Mouse (Mus musculus) stomach, embryonic 16.5 days (tissue): ENCODE measurements around the gene Tlcd2. TPM values are rescaled to one million over a fixed set of nuclear protein-coding genes. Genes with fewer than 3 reads are reported as not detected.

Experiments used
- ATAC-seq: fragments of 200-750 bp; cut with Nextera tagmentation; 2 replicates; pipeline ENCODE4 v1.8.0; 2017; ENCODE audit warnings: moderate number of reproducible peaks, moderate TSS enrichment; ENCODE audit not compliant: insufficient read depth, low FRiP score
- H3K27ac ChIP-seq: fragments of 300-500 bp; sonication (generic); 2 replicates; pipeline ENCODE4 v1.5.1; 2014; ENCODE audit warnings: low read length
- H3K27me3 ChIP-seq: fragments of 300-500 bp; sonication (generic); 2 replicates; pipeline ENCODE4 v1.6.1; 2014; ENCODE audit warnings: low read length, control low read depth, mixed read lengths; ENCODE audit not compliant: control insufficient read depth, insufficient read depth
- H3K36me3 ChIP-seq: fragments of 300-500 bp; sonication (generic); 2 replicates; pipeline ENCODE4 v1.6.1; 2014; ENCODE audit warnings: low read length; ENCODE audit not compliant: control insufficient read depth, insufficient read depth
- H3K4me1 ChIP-seq: fragments of 300-500 bp; sonication (generic); 2 replicates; pipeline ENCODE4 v1.6.1; 2014; ENCODE audit warnings: low read length, control low read depth, mixed read lengths; ENCODE audit not compliant: control insufficient read depth, insufficient read depth
- H3K4me2 ChIP-seq: fragments of 300-500 bp; sonication (generic); 2 replicates; pipeline ENCODE4 v1.6.1; 2014; ENCODE audit warnings: low read depth, low read length, mixed read lengths
- H3K4me3 ChIP-seq: fragments of 300-500 bp; sonication (generic); replicated peaks from 2 replicates; pipeline ENCODE4 v1.5.1; 2014; ENCODE audit warnings: mild to moderate bottlenecking, low read length
- H3K9ac ChIP-seq: fragments of 300-500 bp; sonication (generic); 2 replicates; pipeline ENCODE4 v1.6.1; 2014; ENCODE audit warnings: low read length
- H3K9me3 ChIP-seq: fragments of 300-500 bp; sonication (generic); replicated peaks from 2 replicates; pipeline ENCODE4 v1.6.1; 2016; ENCODE audit warnings: low read length, control low read depth; ENCODE audit not compliant: control insufficient read depth
- WGBS: fragments of 180-500 bp; shearing (Covaris S2); extraction: QIAGEN DNeasy Blood & Tissue Kit; methylation state at CpG from one replicate; pipeline ENCODE4 v1.1.7; 2014; 5-methylcytosine and 5-hydroxymethylcytosine counted together
- polyA plus RNA-seq: library from polyadenylated mRNA; unstranded; fragments of >200 nt; fragmentation: Nextera tagmentation; extraction: Ambion mirVana; gene quantifications from 2 replicates; pipeline ENCODE4 v1.2.1, GENCODE M21; 2015

The Tlcd2 gene
- polyA plus RNA-seq, 1 experiment from 2014 or later: 22.7 TPM

DNA sequence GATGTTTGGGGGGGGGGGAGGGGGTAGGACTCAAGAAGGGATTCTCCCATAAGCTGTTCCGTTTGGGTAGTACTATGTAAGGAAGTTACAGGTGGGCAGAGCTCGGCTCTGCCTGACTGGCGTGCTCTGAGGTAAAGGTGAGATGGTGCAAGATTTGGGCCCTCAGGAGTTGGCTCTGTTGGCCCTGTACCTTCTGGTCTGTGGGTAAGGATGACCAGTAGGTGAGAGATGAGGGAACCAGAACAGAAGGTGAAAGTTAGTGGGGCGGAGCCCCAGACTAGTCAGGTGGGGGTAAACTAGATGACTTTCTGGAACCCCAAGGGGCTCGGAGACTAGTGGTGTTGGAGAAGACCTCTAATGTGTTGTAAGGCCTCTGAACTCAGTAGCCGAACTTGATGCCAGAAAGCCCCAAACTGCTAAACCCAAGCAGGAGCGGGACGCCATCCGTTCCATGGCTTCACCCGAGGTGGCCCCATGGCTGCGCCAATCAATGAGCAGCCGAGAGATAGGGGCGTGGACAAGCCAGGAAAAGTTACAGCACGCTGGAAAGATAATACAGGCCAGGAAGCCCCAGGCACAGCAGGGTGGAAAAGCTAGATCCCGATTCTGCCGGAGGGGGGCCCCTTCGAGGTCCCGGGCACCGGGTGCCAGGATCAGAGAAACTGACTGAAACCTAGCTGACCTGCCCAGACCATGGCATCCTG is 6.1 kb downstream of the Tlcd2 start:
- H3K9ac ChIP-seq: peak overlapping the region; percentile 82
- peaks cover 20% of the 10 kb centered on the region for H3K4me1 ChIP-seq
- 0 out of 2 replicates have a peak, but pooled peaks cover 5% of the 10 kb centered on the region for H3K36me3 ChIP-seq
- H3K27me3 ChIP-seq: no peaks in the 10 kb centered on the region
- H3K27ac ChIP-seq: peak overlapping the region; percentile 17; the same call in 1 of the 2 replicates
- 17% methylated on average over 19 of the region's 19 CpGs for WGBS
- peak; percentile 77 for ATAC-seq
- H3K4me3 ChIP-seq: peak overlapping the region; percentile 59
- H3K4me2 ChIP-seq: peak overlapping the region; percentile 87
- no peaks in the 10 kb centered on the region for H3K9me3 ChIP-seq

DNA sequence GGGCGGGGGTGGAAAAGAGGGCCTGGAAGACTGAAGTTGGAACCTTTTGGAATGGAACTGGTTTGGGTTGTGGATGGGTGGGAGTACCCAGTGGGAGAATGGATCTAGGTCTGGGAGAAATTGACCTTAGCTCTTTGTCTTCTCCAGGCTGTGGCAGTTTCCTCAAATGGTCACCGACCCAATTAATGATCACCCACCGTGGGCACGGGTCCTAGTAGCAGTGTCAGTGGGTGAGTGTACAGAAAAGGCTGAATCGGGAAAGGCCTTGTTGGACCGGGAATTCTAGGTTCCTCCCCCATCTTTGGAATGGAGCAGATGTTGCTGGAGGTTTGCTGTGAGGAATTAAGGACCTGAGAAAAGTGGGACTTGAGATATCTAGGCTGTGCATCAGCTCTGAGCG is 6.9 kb downstream of the Tlcd2 start:
- ATAC-seq: no peak
- H3K27ac ChIP-seq: peak overlapping the region; percentile 17; the same call in 1 of the 2 replicates

GRCm38 (mm10) chr11:75469261-75469660 is 7.7 kb downstream of the Tlcd2 start:
- no peaks in the 10 kb centered on the region for H3K9me3 ChIP-seq
- 93% methylated on average over 4 of the region's 4 CpGs for WGBS
- no peaks in the 10 kb centered on the region for H3K27me3 ChIP-seq
- H3K9ac ChIP-seq: no peak overlapping the region
- ATAC-seq: no peak
- 0 out of 2 replicates have a peak, but pooled peaks cover 5% of the 10 kb centered on the region for H3K36me3 ChIP-seq
- no peak overlapping the region for H3K27ac ChIP-seq
- no peak overlapping the region for H3K4me2 ChIP-seq
- peaks cover 8% of the 10 kb centered on the region for H3K4me1 ChIP-seq
- H3K4me3 ChIP-seq: no peak overlapping the region

More for the DNA sequence above, 6.9 kb downstream of the Tlcd2 start:
- Histone ChIP-seq H3K36me3 (0 out of 2 replicates have a peak, but pooled peaks cover 5% of the 10 kb centered on the region), H3K27me3 (no peaks in the 10 kb centered on the region), H3K4me2 (peak overlapping the region; percentile 87), H3K4me3 (peak overlapping the region; percentile 59), H3K9me3 (no peaks in the 10 kb centered on the region), H3K9ac (peak overlapping the region; percentile 82), H3K4me1 (peaks cover 13% of the 10 kb centered on the region)
- 56% methylated on average over 7 of the region's 7 CpGs for WGBS

DNA sequence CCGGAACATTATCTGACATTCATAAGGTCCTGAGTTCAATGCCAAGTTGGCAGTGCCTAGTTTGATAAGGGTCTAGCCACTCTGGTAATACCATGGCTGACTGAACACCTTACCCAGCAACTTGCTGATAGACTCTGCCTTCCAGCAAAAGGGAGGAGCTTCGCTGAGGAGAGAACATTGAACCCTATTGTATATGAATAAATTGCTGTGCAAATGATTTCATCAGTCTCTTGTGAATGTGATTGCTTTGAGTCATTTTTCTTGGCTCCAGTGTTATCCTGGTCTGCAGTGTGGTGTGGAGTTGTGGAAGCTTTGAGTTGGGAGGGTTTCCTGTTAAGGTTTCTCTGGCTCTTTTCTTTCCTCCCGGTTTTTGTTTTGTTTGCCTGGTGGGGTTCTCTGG is 9.2 kb downstream of the Tlcd2 start:
- Histone ChIP-seq H3K4me2 (no peak overlapping the region), H3K4me1 (peaks cover 8% of the 10 kb centered on the region), H3K9ac (no peak overlapping the region), H3K9me3 (no peaks in the 10 kb centered on the region), H3K27ac (no peak overlapping the region), H3K4me3 (no peak overlapping the region), H3K27me3 (no peaks in the 10 kb centered on the region), H3K36me3 (0 out of 2 replicates have a peak, but pooled peaks cover under 1% of the 10 kb centered on the region)
- ATAC-seq: no peak
- WGBS: 80% methylated on average over 3 of the region's 3 CpGs

GRCm38 (mm10) chr11:75472469-75473081 is 11.1 kb downstream of the Tlcd2 start:
- Histone ChIP-seq H3K4me3 (no peak overlapping the region), H3K27ac (no peak overlapping the region)
- no peak for ATAC-seq

DNA sequence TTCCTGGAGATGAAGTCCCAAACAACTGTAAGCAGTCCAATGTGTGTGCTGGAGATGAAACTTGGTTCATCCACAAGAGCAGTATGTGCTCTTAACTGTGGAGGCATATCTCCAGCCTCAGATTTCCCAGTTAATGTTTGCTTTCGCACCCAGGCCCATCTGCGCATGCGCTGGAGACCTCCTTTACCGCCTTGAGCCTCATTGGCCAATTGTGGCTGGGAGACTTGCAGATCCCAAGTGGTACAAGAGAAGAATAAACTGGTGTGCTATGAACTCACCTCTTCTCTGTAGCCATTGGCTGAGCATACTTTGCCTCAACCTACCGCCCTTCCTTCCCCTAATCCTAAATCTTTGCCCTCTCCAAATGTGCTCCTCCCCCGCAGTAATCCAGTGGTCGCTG is 11.9 kb downstream of the Tlcd2 start:
- WGBS: 55% methylated on average over 7 of the region's 7 CpGs
- no peaks in the 10 kb centered on the region for H3K36me3 ChIP-seq
- no peaks in the 10 kb centered on the region for H3K27me3 ChIP-seq
- no peak for ATAC-seq
- H3K4me2 ChIP-seq: no peak overlapping the region
- no peak overlapping the region for H3K9ac ChIP-seq
- peaks cover 3% of the 10 kb centered on the region for H3K4me1 ChIP-seq
- H3K4me3 ChIP-seq: no peak overlapping the region
- H3K9me3 ChIP-seq: no peaks in the 10 kb centered on the region
- H3K27ac ChIP-seq: no peak overlapping the region

More at GRCm38 (mm10) chr11:75472469-75473081, 11.1 kb downstream of the Tlcd2 start:
- Histone ChIP-seq H3K4me1 (peaks cover 6% of the 10 kb centered on the region), H3K36me3 (no peaks in the 10 kb centered on the region), H3K9me3 (no peaks in the 10 kb centered on the region), H3K27me3 (no peaks in the 10 kb centered on the region), H3K9ac (no peak overlapping the region), H3K4me2 (no peak overlapping the region)
- WGBS: 67% methylated on average over 11 of the region's 11 CpGs

DNA sequence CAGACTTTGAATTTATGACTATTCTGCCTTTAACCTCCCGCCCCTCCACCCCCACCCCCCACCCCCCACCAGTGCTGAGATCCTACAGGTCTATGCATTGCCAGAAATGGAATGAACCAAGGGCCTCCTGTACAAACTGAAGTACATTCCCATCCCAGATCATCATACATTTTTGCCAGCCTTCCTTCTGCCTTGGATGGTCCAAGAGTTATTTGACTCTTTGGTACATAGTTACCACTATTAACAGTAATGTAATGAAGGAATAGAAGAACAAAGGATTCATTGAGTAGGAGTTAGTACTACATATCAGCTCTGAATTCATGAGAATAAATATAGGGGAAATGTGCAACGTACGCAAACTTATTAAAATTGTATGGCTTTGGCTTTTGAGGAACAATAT is 24.7 kb downstream of the Tlcd2 start:
- no peak overlapping the region for H3K27ac ChIP-seq
- H3K4me2 ChIP-seq: peak overlapping the region; percentile 31
- peaks cover 7% of the 10 kb centered on the region for H3K4me1 ChIP-seq
- no peak overlapping the region for H3K9ac ChIP-seq
- peaks cover 11% of the 10 kb centered on the region; the same call in 1 of the 2 replicates for H3K36me3 ChIP-seq
- peak; percentile 23; the same call in 1 of the 2 replicates for ATAC-seq
- WGBS: 27% methylated on average over 3 of the region's 3 CpGs
- H3K27me3 ChIP-seq: no peaks in the 10 kb centered on the region
- peak overlapping the region; percentile 99; the same call in 1 of the 2 replicates for H3K4me3 ChIP-seq
- H3K9me3 ChIP-seq: no peaks in the 10 kb centered on the region

DNA sequence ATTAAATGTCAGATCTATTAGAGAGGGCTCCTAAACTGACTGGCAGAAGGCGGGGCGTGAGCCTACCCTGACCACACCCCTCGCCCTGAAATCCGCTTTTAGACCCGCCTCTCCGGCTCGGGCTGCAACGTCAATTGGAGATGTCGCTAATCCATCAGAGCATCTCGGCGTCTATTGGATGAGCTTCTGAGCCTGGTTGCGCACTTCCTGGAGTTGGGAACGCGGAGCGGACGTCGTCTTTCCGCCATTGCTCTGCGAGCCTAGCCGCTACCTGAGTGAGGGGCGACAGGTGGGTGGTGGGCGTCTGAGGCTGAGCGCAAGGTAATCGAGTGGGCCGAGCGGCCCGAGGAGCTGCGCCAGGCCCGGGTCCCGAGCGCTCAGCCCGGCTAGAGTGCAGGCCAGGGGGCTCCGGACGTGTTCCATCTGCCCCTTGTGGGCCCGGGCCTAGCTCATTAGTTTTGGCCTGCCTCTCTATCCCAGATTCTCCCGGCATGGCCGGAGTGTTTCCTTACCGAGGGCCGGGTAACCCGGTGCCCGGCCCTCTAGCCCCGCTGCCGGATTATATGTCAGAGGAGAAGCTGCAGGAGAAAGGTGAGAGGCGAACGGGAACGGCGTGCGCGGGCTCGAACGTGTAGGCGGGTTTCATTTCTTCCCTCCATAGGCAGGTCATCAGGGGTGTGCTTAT is 25.2 kb downstream of the Tlcd2 start, which contains the start of gene Prpf8:
Gene Prpf8 (plus strand): TSS at position 216 of the 685 bp plus-strand sequence.
- Histone ChIP-seq H3K9ac (peak within 1 kb of the TSS; percentile 98), H3K4me2 (peak within 1 kb of the TSS; percentile 93), H3K36me3 (peaks cover 17% of the 10 kb centered on the region), H3K27me3 (no peaks in the 10 kb centered on the region), H3K9me3 (no peaks in the 10 kb centered on the region), H3K27ac (peak within 1 kb of the TSS; percentile 67), H3K4me1 (peaks cover 7% of the 10 kb centered on the region), H3K4me3 (peak within 1 kb of the TSS; percentile 99)
- WGBS: under 1% methylated on average over 52 of the region's 52 CpGs
- ATAC-seq: peak; percentile 100
